Mouse (Mus musculus) layer of hippocampus, postnatal 14 days (tissue): ENCODE results near the gene Eef1akmt3. TPM values are rescaled to one million over a fixed set of nuclear protein-coding genes. Genes with fewer than 3 reads are reported as not detected.
"Not testable (repeated sequence)": the region's sequence is repeated elsewhere in the genome, so short reads cannot be mapped to it uniquely, and the experiment has no call there.

Experiments used
- DNase-seq, 2 experiments: peaks; one replicate each; pipeline ENCODE4 v3.0.0; 2021 to 2022; ENCODE audit warnings: low spot score in 2 of 2, mixed read lengths in 1 of 2
- total RNA-seq, 2 experiments: library from RNA; stranded (reverse); gene quantifications; 2 replicates each; pipeline ENCODE4 v1.2.3; 2021

The Eef1akmt3 gene
- total RNA-seq, 2 experiments from 2014 or later = 0.36 to 0.41 TPM

DNA sequence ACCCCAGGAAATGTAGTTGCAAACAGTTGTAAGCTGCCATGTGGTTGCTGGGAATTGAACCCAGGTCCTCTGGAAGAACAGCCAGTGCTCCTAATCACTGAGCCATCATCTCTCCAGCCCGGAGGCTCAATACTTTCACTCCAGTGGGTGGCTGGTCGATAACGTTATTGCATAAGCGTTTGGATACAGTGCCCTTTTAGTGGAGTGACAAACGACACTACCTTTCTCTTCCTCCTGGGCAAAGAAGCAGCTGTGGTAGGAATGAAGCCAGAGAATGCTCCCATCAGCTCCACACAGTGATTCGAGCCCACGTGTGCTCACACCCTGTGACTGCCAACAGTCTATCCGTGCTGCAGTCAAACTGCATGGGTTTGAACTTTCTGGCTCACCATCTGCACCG is 29.9 kb upstream of the Eef1akmt3 start:
- no peak for DNase-seq

- DNase-seq = peak; percentile 92 to 97
These were observed 29.1 kb upstream of the Eef1akmt3 start, which contains the start of gene Tspan31 for GRCm38 (mm10) chr10:127070190-127071121. Tspan31 (minus strand) TSS chr10:127070264.

DNA sequence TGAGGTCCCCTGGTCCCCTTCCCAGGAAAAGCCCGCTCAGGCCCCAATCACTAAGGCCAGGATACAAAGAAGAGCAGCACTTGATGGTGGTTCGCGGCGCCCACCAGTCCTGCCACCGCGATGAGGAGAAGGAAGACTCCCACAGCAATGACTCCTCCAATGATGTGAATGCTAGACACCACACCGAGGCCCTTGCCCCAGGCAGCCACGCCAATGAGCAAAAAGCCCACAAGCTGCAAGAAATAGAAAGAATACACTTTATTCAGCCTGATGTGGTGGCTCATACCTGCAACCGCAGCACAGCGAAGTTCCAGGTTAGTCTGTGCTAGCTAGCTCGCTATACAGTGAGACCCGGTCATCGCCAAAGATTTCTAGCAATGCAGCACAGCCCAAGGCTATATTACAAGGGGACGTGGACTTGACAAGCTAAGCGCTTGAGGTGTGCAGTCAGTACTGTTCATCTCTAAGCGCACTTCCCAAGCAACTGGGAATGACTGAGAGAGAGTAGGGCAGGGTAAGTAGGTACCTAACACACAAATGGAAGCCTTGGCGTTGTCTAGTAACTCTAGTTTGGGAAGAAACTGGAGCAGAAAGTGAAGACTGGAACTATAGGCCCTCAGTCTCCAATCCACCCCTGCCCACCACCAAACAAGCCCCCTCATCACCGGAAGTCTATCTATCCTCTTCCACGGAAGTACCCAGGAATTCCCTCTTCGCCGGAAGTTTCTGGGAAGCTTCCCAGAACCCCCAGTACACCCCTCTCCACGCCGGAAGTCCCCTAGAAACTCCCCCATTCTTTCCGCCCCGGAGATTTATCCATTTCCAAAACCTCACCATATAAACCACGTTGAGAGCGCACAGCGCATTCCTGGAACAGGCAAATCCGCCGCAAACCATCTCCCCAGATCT is 28.2 kb upstream of the Eef1akmt3 start:
- DNase-seq = peak in 1 of 2 experiments; percentile 75

DNA sequence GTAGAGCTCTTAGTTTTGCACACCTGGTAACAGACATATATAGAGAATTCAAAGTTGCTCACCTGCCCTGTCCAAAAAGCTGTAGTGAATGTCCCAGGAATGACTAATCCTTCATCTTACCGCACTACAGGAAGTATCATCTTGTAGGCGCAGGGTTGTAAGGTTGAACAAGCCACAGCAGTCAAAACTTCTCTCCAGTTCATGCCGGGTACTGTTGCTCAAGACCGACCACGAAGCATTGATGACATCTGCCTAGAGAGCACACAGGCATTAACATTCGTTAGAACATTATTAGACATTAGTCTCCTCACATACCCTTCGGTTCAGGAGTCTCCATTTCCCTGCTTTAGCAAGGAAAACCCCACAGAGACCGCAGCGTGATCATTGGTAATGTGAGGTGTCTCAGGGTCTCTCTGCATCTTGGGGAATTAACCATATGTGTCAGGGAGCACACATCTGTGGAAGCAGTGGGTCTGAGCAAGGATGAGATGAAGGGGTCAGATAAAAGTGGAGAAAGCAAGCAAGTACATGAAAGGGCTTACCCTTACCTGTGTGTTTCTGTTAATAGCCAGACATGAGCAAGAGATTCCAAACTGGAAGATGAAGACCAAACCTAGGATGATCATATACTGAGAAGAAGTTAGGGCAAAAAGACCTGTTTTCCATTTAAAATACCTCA is 27.2 kb upstream of the Eef1akmt3 start:
- no peak for DNase-seq

DNA sequence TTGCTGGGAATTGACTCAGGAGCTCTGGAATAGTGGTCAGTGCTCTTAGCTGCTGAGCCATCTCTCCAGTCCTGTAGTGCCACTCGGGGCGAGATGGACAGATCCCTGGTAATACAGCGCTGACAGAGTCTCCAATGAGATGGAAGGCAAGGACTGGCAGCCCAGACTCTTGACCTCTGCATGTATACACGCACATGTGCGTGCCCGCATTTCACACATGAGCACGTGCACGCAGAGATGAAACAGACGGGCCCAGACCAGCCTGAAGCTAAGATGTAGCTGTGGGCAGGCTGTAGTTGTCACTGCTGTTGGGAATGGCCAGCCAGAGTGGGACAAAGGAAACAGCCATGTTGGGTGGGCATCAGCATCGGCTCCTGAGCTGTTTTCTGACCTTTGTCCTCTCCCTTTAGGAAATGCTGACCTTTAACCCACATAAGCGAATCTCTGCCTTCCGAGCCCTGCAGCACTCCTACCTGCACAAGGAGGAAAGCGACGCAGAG is 25.3 kb upstream of the Eef1akmt3 start:
- no peak for DNase-seq

DNA sequence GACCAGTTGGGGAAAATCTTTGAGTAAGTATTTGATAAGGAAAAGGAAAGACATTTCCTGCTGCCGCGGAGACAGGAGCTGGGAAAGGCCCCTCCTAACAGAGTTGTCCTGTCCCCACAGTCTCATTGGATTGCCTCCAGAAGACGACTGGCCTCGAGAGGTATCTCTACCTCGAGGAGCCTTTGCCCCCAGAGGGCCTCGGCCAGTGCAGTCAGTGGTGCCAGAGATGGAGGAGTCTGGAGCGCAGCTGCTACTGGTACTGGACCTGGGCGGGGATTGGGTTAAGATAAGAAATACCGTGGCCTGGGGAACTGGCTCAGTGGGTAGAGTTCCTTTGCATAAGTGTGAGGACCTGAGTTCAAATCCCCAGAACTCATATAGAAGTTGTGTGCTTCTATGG is 24.7 kb upstream of the Eef1akmt3 start:
- DNase-seq = no peak

DNA sequence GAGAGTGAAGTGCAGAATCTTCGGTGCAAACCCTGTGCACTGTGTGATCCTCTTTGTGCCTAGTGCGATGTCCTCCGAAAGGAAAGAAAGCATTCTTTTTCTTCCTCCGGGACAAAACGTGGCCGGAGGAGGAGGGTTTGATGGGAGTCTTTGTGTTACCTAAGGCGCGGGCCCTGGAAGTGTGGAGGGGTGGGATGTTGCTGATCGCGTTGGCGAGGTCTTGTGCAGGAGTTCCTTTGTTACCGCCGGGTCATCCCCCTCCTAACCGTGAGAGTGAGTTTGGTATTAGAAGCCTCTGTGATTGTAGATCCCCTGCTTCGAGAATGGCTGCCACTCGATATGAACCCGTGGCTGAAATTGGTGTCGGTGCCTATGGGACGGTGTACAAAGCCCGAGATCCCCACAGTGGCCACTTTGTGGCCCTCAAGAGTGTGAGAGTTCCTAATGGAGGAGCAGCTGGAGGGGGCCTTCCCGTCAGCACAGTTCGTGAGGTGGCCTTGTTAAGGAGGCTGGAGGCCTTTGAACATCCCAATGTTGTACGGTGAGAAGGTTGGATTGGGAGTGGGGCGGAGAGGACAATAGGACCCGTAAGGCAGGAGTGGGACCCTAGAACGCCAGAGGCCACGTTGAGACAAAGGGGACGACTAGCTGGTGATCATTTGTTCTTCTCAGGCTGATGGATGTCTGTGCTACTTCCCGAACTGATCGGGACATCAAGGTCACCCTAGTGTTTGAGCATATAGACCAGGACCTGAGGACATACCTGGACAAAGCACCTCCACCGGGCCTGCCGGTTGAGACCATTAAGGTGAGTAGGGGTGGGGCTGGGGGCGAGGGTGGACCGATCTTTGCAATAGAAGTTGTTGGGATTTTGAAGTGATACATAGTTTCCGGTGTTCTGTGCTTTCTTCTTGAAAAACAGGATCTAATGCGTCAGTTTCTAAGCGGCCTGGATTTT is 22.9 kb upstream of the Eef1akmt3 start:
- DNase-seq = no peak

DNA sequence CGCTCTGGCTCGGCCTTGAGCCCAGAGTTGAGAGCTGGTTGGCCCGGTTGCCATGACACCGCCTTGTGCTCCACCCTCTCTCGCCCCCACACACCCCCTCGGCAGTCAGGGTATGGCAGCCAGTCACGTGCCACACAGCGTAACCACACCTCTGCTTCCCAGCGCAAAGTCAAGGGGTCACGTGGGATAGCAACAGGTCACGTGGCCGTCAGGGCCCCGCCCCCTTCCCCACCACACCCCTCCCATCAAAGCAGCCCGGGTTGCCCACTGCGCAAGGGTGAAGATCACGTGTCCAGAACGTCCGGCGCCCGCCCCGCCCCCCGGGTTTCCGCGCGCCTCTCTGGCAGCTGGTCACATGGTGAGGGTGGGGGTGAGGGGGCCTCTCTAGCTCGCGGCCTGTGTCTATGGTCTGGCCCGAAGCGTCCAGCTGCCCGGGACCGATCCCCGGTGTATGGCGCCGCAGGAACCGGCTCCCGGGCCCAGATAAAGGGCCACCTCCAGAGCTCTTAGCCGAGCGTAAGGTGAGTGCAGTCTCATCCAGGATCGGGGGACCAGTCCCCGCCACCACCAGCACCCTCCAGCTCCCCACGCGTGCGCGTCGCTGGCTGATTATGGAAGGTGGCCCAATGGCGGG is 22.0 kb upstream of the Eef1akmt3 start, which contains the start of gene Cdk4:
Gene Cdk4, plus strand, starts transcription at position 296 of the 634 bp plus-strand sequence.
- peak; percentile 98 to 99 for DNase-seq

- no peak for DNase-seq
These were observed 21.2 kb upstream of the Eef1akmt3 start for GRCm38 (mm10) chr10:127062503-127062902.

GRCm38 (mm10) chr10:127062101-127062500 is 20.8 kb upstream of the Eef1akmt3 start:
- not testable (repeated sequence) for DNase-seq

DNA sequence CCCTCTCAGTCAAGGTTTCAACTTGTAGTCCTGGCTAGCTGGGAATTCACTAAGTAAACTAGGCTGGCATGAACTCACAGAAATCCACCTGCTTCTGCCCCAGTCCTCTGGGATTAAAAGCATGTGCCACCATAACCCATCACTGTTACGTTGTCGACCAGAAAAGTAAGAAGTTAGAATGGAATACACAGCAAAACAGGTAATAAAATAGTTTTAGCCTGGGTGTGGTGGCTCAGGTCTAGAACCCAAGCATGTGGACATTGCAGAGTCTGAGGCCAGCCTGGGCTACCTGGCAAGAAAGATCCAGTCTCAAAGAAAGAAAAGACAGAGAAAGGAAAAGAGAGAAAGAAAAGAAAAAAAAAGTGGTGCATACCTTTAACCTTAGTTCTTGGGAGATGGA is 20.2 kb upstream of the Eef1akmt3 start:
- no peak for DNase-seq

- no peak for DNase-seq
These were observed 19.8 kb upstream of the Eef1akmt3 start for GRCm38 (mm10) chr10:127061085-127061484.

DNA sequence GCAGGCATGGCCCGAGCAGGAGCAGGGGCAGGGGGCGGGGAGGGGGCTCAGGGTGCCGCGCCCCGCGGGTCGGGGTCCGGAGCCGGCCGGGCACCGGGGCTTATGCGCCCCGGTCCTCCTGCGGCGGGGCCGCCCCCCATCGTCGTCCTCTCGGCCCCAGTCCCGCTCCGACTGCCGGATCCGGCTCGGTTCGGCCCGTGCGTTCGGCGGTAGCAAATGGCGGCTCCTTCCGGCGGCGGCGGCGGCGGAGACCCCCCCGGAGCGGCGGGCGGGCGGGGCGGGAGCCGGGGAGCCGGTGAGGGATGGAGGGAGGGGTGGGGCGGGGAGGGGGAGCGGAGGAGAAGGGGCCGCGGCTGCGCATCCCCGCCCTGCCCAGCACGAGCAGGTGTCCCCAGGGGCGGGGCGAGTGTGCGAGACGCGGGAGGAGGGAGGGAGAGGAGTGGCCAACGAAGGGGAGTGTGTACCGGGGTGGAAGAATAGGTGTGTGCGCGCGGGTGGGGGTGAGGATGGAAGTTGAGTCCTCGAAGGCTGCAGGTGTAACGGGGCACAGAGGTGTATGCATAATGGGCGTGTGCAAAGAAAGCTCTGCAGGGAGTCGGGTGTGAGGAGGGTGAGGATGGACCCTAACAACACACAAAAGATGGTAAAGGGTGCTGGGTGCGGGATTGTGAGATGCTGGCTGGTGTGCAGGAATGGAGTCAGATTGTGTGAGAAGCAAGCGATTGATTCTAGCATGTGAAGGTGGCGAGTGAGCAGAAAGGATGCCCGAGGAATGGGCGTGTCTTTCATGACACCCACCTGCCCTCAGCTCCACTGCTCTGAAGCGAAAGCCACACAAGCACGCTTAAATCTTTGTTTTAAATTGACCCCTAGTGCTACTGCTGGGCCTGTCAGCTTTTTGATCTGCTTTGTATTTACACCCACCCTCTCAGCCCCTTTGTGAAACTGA is 18.9 kb upstream of the Eef1akmt3 start, which contains the start of gene March9:
Gene March9, minus strand, starts transcription at position 217 of the 949 bp plus-strand sequence.
- DNase-seq = peak; percentile 54 to 81

GRCm38 (mm10) chr10:127059174-127059967 is 18.1 kb upstream of the Eef1akmt3 start:
- no peak for DNase-seq

DNA sequence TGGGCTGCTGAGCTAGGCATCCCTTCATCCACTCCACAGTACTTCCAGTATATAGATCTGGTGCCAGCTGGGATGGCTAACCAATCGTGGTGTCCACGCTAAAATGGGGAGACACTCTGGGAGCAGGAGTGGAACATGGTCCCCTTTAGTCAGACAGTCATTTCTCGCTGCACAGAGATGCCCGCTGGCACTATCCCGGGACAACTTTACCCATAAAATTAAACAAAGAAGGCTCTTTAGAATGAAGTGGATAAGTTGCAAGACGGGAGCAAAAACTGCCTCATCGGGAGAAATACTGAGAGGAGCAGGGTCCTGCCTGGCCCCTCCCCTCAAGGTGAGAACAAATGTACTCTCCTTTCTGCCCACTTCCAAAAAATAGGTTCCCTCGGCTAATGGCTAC is 17.4 kb upstream of the Eef1akmt3 start:
- DNase-seq = no peak

- DNase-seq = peak; percentile 69 to 83
These were observed 16.8 kb upstream of the Eef1akmt3 start for GRCm38 (mm10) chr10:127058161-127058560.

DNA sequence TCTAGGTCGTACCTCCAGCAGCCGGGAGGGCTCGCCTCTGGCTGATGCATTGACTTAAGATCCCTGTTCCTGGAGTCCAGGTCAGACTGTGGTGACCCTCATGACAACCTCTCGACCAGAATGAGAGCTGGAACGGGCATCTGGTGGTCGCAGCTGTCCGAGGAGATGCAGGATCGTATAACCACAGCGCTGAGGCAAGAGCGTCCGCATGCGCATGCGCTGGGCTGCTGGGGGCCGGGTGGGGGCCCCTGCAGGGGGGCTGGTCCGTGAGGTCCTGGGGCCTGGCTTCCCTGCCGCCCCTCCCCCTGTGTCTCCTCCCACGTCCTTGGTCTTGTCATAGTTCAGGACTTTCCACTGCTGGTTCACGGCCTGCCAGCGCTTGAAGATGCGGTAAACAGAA is 15.2 kb upstream of the Eef1akmt3 start:
- no peak for DNase-seq
